Mouse (Mus musculus) CH12.LX (cell line): ENCODE data around the gene Dlgap1. TPM values are rescaled to one million over a fixed set of nuclear protein-coding genes. Genes with fewer than 3 reads are reported as not detected.

ENCODE experiments used
- DNase-seq: peaks from one replicate; pipeline ENCODE4 v3.0.0-alpha.2; 2013; ENCODE audit errors: extremely low read depth
- H3K27ac ChIP-seq: 2 replicates; pipeline ENCODE4 v1.5.1; 2012; ENCODE audit warnings: low read depth, mild to moderate bottlenecking, control low read depth, moderate library complexity; ENCODE audit not compliant: insufficient read depth
- H3K27me3 ChIP-seq: replicated peaks from 2 replicates; pipeline ENCODE3; 2012; ENCODE audit warnings: inconsistent platforms
- H3K36me3 ChIP-seq, 2 experiments: replicated peaks in 1 of 2; 2 replicates each; pipeline versions ENCODE3 to v1.6.1; 2012; ENCODE audit warnings: inconsistent platforms in 1 of 2, low read length in 1 of 2, mild to moderate bottlenecking in 1 of 2, mixed read lengths in 1 of 2, moderate library complexity in 1 of 2; ENCODE audit not compliant: control insufficient read depth in 1 of 2, insufficient read depth in 1 of 2
- H3K4me1 ChIP-seq, 2 experiments: 2 replicates each; pipeline ENCODE4 v1.6.1; 2012; ENCODE audit warnings: inconsistent platforms in 1 of 2, moderate library complexity in 1 of 2; ENCODE audit not compliant: insufficient read depth in 2 of 2, control insufficient read depth in 1 of 2
- H3K4me2 ChIP-seq: 2 replicates; pipeline ENCODE4 v1.6.1; 2012; ENCODE audit warnings: low read depth, mild to moderate bottlenecking, control low read depth; ENCODE audit not compliant: poor library complexity, insufficient read depth, severe bottlenecking
- H3K4me3 ChIP-seq, 3 experiments: fragments of 150-350 bp in 1 of 3; sonication (generic) in 1 of 3; replicated peaks in 1 of 3; 2 replicates each; pipeline versions ENCODE3 to v1.5.1; 2011 to 2012; ENCODE audit warnings: low read depth in 2 of 3, low read length in 2 of 3, mild to moderate bottlenecking in 2 of 3, moderate library complexity in 2 of 3, control low read depth in 1 of 3, improper control_type of control experiment in 1 of 3, inconsistent platforms in 1 of 3, mixed read lengths in 1 of 3; ENCODE audit not compliant: poor library complexity in 1 of 3
- H3K79me2 ChIP-seq: replicated peaks from 2 replicates; pipeline ENCODE4 v1.6.1; 2012; ENCODE audit warnings: mild to moderate bottlenecking, moderate library complexity; ENCODE audit not compliant: control insufficient read depth, poor library complexity, insufficient read depth, severe bottlenecking; ENCODE audit errors: extremely low read depth
- H3K9ac ChIP-seq: 2 replicates; pipeline ENCODE4 v1.6.1; 2012; ENCODE audit warnings: low read depth, mild to moderate bottlenecking, control low read depth, moderate library complexity; ENCODE audit not compliant: insufficient read depth
- H3K9me3 ChIP-seq: replicated peaks from 2 replicates; pipeline ENCODE3; 2012; ENCODE audit warnings: low read length, inconsistent platforms, mixed read lengths
- BHLHE40 ChIP-seq: IDR thresholded peaks from 2 replicates; pipeline ENCODE4 v1.6.1; 2011; ENCODE audit warnings: mild to moderate bottlenecking, low read depth, low read length, improper control_type of control experiment
- CHD1 ChIP-seq: IDR thresholded peaks from 2 replicates; pipeline ENCODE4 v1.6.1; 2012; ENCODE audit warnings: low read depth, low read length, improper control_type of control experiment, inconsistent platforms
- CTCF ChIP-seq, 2 experiments: IDR thresholded peaks in 1 of 2; conservative IDR thresholded peaks in 1 of 2; 2 replicates each; pipeline ENCODE4 v1.5.1; 2011 to 2012; ENCODE audit warnings: low read depth in 2 of 2, low read length in 2 of 2, improper control_type of control experiment in 1 of 2, inconsistent platforms in 1 of 2, mild to moderate bottlenecking in 1 of 2, moderate library complexity in 1 of 2
- GABPA ChIP-seq: IDR thresholded peaks from 2 replicates; pipeline ENCODE4 v1.6.1; 2012; ENCODE audit warnings: low read depth, low read length, improper control_type of control experiment, inconsistent platforms; ENCODE audit not compliant: insufficient replicate concordance
- JUN ChIP-seq: IDR thresholded peaks from 2 replicates; pipeline ENCODE4 v1.6.1; 2011; ENCODE audit warnings: low read depth, mild to moderate bottlenecking, low read length, improper control_type of control experiment, moderate library complexity; ENCODE audit not compliant: insufficient read depth
- JUND ChIP-seq: conservative IDR thresholded peaks from 2 replicates; pipeline ENCODE4 v1.6.1; 2011; ENCODE audit warnings: low read depth, low read length, improper control_type of control experiment
- MAFK ChIP-seq: IDR thresholded peaks from 2 replicates; pipeline ENCODE4 v1.6.1; 2011; ENCODE audit warnings: low read length, improper control_type of control experiment; ENCODE audit not compliant: insufficient replicate concordance
- MAZ ChIP-seq: IDR thresholded peaks from 2 replicates; pipeline ENCODE4 v1.6.1; 2012; ENCODE audit warnings: low read depth, mild to moderate bottlenecking, inconsistent platforms, low read length, improper control_type of control experiment, moderate library complexity
- MEF2A ChIP-seq: IDR thresholded peaks from 2 replicates; pipeline ENCODE4 v1.6.1; 2014; ENCODE audit warnings: low read depth, mild to moderate bottlenecking, inconsistent platforms, low read length, improper control_type of control experiment, borderline replicate concordance
- MXI1 ChIP-seq: IDR thresholded peaks from 2 replicates; pipeline ENCODE4 v1.6.1; 2011; ENCODE audit warnings: mild to moderate bottlenecking, low read depth, low read length, improper control_type of control experiment
- MYC ChIP-seq: IDR thresholded peaks from 2 replicates; pipeline ENCODE4 v1.6.1; 2011; ENCODE audit warnings: low read depth, mild to moderate bottlenecking, improper control_type of control experiment, low read length
- NELFE ChIP-seq: IDR thresholded peaks from 2 replicates; pipeline ENCODE4 v1.6.1; 2011; ENCODE audit warnings: low read depth, low read length, improper control_type of control experiment
- NRF1 ChIP-seq: IDR thresholded peaks from 2 replicates; pipeline ENCODE4 v1.6.1; 2014; ENCODE audit warnings: low read depth, mild to moderate bottlenecking, inconsistent platforms, low read length, improper control_type of control experiment, moderate library complexity
- POLR2A ChIP-seq: IDR thresholded peaks from 2 replicates; pipeline ENCODE4 v1.6.1; 2011; ENCODE audit warnings: low read depth, mild to moderate bottlenecking, improper control_type of control experiment, low read length
- POLR2AphosphoS2 ChIP-seq: IDR thresholded peaks from 2 replicates; pipeline ENCODE4 v1.6.1; 2011; ENCODE audit warnings: low read depth, low read length, improper control_type of control experiment
- RAD21 ChIP-seq: IDR thresholded peaks from 2 replicates; pipeline ENCODE4 v1.6.1; 2011; ENCODE audit warnings: low read depth, mild to moderate bottlenecking, low read length, improper control_type of control experiment, moderate library complexity
- SMC3 ChIP-seq: IDR thresholded peaks from 2 replicates; pipeline ENCODE4 v1.6.1; 2011; ENCODE audit warnings: low read depth, low read length, improper control_type of control experiment
- TBP ChIP-seq: conservative IDR thresholded peaks from 2 replicates; pipeline ENCODE4 v1.6.1; 2011; ENCODE audit warnings: low read depth, low read length, improper control_type of control experiment
- TCF12 ChIP-seq: IDR thresholded peaks from 2 replicates; pipeline ENCODE4 v1.6.1; 2014; ENCODE audit warnings: low read depth, mild to moderate bottlenecking, inconsistent platforms, low read length, improper control_type of control experiment
- UBTF ChIP-seq: IDR thresholded peaks from 2 replicates; pipeline ENCODE4 v1.6.1; 2012; ENCODE audit warnings: low read depth, mild to moderate bottlenecking, inconsistent platforms, low read length, improper control_type of control experiment, moderate library complexity
- USF1 ChIP-seq: IDR thresholded peaks from 2 replicates; pipeline ENCODE4 v1.6.1; 2014; ENCODE audit warnings: low read depth, mild to moderate bottlenecking, inconsistent platforms, low read length, improper control_type of control experiment
- ZC3H11A ChIP-seq: IDR thresholded peaks from 2 replicates; pipeline ENCODE4 v1.6.1; 2012; ENCODE audit warnings: low read depth, mild to moderate bottlenecking, inconsistent platforms, low read length, improper control_type of control experiment
- ZKSCAN1 ChIP-seq: IDR thresholded peaks from 2 replicates; pipeline ENCODE4 v1.6.1; 2012; ENCODE audit warnings: low read depth, inconsistent platforms, low read length, improper control_type of control experiment, borderline replicate concordance
- ZNF384 ChIP-seq: IDR thresholded peaks from 2 replicates; pipeline ENCODE4 v1.6.1; 2012; ENCODE audit warnings: low read depth, low read length, improper control_type of control experiment, inconsistent platforms
- dilution Hi-C: fragments of 300-500 bp; cut with MboI; formaldehyde crosslinking; loops from 2 replicates; pipeline ENCODE4 v1.14.3; 2020; ENCODE audit warnings: low sequenced_read_pairs; ENCODE audit not compliant: extremely low pct_unique_long_range_greater_than_20kb, extremely low pct_ligation_motif_present
- in situ Hi-C: fragments of 300-500 bp; cut with MboI; formaldehyde crosslinking; loops from 3 replicates; pipeline ENCODE4 v1.14.3; 2019; ENCODE audit warnings: low sequenced_read_pairs, low pct_ligation_motif_present, low pct_unique_long_range_greater_than_20kb, mixed read lengths
- polyA plus RNA-seq: library from polyadenylated mRNA; unstranded; fragments of >175 nt; gene quantifications from 2 replicates; pipeline ENCODE4 v1.2.1, GENCODE M21; 2012; ENCODE audit warnings: low read depth; ENCODE audit not compliant: insufficient read length
- total RNA-seq, 2 experiments: library from RNA; depleted of rRNA; stranded (reverse); fragments of 300-350 nt in 1 of 2; fragments of >200 nt in 1 of 2; gene quantifications; 2 replicates each; pipeline ENCODE4 v1.2.3; 2012 to 2014

Dlgap1 gene
- total and polyA plus RNA-seq, 3 experiments: 0.51 to 2.7 (median 1.2) TPM

DNA sequence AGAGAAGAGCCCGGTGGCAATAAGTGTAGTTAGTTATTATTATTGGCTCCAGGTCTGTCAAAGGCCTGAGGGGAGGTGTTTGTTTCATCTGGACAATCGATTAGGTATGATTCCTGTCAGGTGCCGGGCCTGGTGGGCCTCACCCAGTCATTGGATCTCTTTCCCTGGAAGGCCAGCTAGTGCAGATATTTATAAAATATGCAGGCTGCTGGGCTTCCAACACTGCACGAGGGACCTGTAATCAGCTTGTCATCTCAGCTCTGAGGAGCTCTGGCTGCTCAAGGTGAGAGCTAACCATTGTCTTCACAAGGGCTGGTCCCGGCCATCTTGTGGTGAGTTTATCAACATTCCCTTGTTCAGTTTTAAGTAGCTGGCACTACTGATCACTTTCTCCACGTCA lies 885.1 kb downstream of the Dlgap1 start:
- peak; percentile 49 for DNase-seq
- Histone ChIP-seq H3K4me2 (peak overlapping the region; percentile 73), H3K4me3 (peak overlapping the region; percentile 76 to 94 (median 87)), H3K27ac (peak overlapping the region; percentile 97), H3K27me3 (no peaks in the 10 kb centered on the region), H3K4me1 (peaks cover 0 to 29% of the 10 kb centered on the region in 2 experiments; a peak in 3 of 4 replicates), H3K79me2 (peaks cover 51% of the 10 kb centered on the region), H3K9me3 (no peaks in the 10 kb centered on the region), H3K36me3 (peaks cover 4 to 35% of the 10 kb centered on the region in 2 experiments), H3K9ac (peak overlapping the region; percentile 92)
- TF ChIP-seq TBP: 0 out of 2 replicates have a peak, but pooled peaks have one; percentile 47
- TF ChIP-seq POLR2A: peak; percentile 19; the same call in 1 of the 2 replicates
- TF ChIP-seq MAFK: no peak
- TF ChIP-seq RAD21: no peak; the same call in 1 of the 2 replicates
- TF ChIP-seq CHD1: 0 out of 2 replicates have a peak, but pooled peaks have one; percentile 6
- 0 out of 2 replicates have a peak, but pooled peaks have one; percentile 20 for TF ChIP-seq BHLHE40
- peak; percentile 52; the same call in 1 of the 2 replicates for TF ChIP-seq MXI1
- TF ChIP-seq NELFE: 0 out of 2 replicates have a peak, but pooled peaks have one; percentile 18
- TF ChIP-seq UBTF: no peak
- no peak for TF ChIP-seq ZC3H11A
- peak in 1 of 2 experiments; percentile 14; a peak in 1 of 4 replicates for TF ChIP-seq CTCF (conservative IDR thresholded peaks at IDR 0.05 in 1 of 2, IDR thresholded peaks at IDR 0.05 in 1 of 2; ENCODE audit: low read depth in 2 of 2, low read length in 2 of 2)
- TF ChIP-seq TCF12: no peak
- no peak for TF ChIP-seq POLR2AphosphoS2
- no peak for TF ChIP-seq GABPA
- no peak for TF ChIP-seq MEF2A
- TF ChIP-seq MAZ: peak; percentile 5; the same call in 1 of the 2 replicates
- no peak for TF ChIP-seq ZKSCAN1
- TF ChIP-seq USF1: no peak
- no peak for TF ChIP-seq ZNF384
- TF ChIP-seq JUND: no peak
- peak; percentile 26; the same call in 1 of the 2 replicates for TF ChIP-seq MYC
- no peak for TF ChIP-seq JUN
- TF ChIP-seq NRF1: no peak
- TF ChIP-seq SMC3: 0 out of 2 replicates have a peak, but pooled peaks have one; percentile 12
- in situ Hi-C loops: loop anchor here (5.0 kb wide), 1 partner anchor 58 kb away; no protein-coding TSS in a partner anchor
- dilution Hi-C loops: no loop called here
